Mouse (Mus musculus) ovary, adult 18-20 months (tissue): ENCODE results near the gene Iqcf1.

Experiments used
- DNase-seq: peaks from one replicate; pipeline ENCODE4 v3.0.0; 2022; ENCODE audit warnings: low spot score, mixed read lengths

Gene Iqcf1

GRCm38 (mm10) chr9:106499667-106500066, at the start of gene Iqcf1:
Gene Iqcf1, plus strand, starts transcription at chr9:106499967.
- DNase-seq: no peak

DNA sequence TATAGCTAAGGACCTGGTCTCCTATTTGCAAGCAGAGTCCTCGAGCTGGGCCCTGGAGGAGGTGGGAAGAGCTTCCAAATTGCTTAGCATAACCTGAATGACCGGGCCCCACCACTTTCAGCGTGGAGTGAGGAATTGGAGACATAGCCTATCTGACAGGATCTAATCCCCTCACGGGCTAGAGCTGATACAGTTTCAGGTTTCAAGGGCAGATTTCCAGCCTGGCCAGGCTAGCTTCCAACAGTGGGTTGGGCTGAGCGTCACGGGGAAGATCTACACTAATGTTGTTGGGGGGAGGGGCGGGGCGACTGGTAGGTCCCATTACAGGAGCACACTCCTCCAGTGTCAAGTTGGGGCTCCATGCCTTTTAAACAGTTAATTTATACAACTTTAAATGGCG, 49.1 kb upstream of the Iqcf1 start:
- DNase-seq: peak; percentile 60

GRCm38 (mm10) chr9:106451298-106451697, 48.5 kb upstream of the Iqcf1 start:
- DNase-seq: no peak

- no peak for DNase-seq
Measured at GRCm38 (mm10) chr9:106451899-106452298, 47.9 kb upstream of the Iqcf1 start.

DNA sequence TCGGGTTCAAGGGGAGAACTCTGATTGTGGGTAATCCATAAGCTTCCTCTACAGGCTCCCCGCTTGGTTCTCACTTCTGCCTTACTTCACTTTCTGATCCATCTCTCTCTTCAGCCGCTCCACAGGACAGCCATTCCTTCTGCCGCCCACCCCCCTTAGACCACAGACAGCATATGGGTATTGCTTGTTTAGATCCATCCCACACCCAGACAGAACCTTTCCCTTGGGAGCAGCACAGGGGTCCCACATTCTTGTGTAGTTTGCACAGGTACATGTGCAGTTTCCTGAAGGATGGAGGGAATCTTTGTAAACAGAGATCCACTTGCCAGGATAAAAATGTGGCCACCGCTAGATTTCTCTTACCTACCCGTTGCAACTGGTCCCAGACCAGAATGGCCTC, 47.4 kb upstream of the Iqcf1 start:
- DNase-seq: no peak

DNA sequence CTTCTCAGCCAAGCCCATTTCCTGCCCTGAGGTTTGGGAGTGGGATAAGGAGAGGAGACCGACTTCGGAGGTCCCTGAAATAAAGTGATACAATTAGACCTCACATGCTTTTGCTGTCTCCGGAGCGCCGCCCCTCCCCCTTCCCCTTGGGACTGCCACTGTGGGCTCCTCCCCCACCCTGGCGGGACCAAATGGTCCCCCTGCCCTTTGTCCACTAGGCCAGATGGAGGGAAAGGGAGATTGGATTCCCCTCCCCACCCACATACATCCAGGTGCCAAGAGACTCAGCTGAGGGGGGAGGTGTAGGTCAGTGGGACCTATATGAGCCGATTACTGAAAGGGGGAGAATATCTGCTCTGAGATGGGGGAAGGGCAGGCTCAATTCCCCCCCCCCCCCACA, 46.9 kb upstream of the Iqcf1 start:
- no peak for DNase-seq

DNA sequence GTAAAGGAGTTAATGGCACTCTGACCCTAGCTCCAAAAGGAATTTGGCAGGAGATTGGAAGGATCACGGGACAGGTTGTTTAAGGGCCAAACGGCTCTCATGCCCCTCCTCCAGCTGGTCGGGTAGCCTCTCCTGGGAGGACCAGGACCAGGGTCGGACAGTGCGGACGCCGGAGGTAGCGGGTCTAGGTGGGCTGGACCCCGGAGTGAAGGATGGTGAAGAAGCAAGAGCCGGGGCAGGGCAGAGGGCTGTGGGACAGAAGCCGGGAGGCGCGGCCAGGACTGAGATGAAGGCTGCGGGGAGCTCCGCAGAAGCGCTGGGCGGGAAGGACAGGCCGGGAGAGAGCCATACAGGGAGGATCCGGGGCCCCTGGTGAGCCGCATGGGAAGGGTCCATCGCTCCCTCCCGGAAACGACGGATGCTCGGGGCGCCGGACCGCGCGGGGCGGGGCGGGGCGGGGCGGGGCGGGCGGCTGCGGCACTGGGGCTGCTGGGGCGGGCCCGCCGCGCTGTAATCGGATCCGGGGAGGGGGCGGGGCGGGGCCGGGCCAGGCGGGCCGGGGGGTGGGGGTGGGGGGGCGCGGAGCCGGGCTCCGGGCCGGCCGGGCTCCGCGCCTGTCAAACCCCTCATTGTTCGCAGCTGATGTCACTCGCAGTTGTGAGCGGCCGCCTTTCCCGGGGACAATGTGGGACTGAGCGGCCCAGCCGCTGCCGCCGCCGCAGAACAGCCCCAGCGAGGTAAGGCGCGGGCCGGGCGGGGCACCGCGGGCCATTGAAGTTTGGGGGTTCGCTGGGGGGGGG, 46.3 kb upstream of the Iqcf1 start, which contains the start of gene Pcbp4:
TSS of gene Pcbp4 (plus strand) at position 21 of the 800 bp plus-strand sequence.
- no peak for DNase-seq

- DNase-seq: no peak
Measured at GRCm38 (mm10) chr9:106454071-106454761, 45.6 kb upstream of the Iqcf1 start.

DNA sequence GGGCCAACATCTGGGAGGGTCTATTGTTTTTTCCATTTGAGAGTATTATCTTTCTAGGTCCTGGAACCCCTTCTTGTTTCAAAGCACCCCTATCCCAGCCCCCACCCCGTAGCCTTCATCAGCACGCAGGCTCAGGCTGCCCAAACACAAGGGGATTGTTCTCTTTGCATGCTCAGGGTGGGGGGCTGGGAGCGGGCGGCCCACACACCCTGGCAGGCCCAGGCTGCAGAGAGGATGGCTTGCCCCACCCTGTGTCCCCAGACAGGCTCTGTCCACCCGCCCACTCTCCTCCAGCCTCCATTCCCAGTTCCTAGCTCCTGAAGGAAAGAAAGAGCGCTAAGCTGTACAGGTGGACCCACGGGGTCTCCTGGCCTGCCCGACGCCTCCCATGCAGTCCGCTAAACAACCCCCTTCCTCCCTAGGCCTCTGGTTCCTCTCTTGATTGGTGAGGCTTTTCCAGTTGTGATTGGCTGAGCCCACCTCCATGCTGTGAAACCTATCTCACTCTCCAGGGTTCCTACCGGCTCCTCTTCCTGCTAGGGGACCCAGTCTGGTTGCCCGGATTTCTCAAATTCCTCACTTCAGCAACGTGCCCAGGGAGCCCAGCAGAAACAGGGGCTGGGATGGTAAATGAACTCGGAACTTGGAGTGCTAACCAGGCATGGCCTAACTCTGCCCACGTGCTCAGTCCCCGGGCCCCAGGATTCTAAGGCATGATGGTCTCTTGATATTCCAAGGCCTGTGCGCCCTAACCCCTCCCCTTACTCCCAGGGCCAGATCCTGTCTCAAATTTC, 44.7 kb upstream of the Iqcf1 start:
- DNase-seq: no peak

- no peak for DNase-seq
Measured at GRCm38 (mm10) chr9:106456325-106457162, 43.2 kb upstream of the Iqcf1 start.

GRCm38 (mm10) chr9:106457163-106457559, 42.6 kb upstream of the Iqcf1 start:
- no peak for DNase-seq

GRCm38 (mm10) chr9:106457920-106458319, 41.8 kb upstream of the Iqcf1 start:
- DNase-seq: no peak

DNA sequence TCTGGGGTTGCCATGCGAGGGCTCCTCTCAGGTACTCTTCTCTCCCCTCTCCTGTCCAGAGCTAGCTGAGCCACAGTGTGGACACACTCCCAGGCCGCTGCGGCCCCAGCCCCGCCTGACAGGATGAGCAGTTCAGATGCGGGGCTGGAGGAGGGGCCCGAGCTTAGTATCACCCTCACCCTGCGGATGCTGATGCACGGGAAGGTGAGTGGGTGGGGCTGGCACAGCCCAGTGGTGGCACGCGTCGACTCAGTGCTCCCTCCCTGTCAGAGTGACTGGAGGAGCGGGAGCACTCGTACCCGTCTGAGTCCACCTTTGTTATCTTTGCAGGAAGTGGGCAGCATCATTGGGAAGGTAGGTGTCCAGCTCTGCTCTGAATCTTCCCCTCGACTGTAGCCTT, 39.8 kb upstream of the Iqcf1 start:
- no peak for DNase-seq

GRCm38 (mm10) chr9:106460401-106461025, 39.3 kb upstream of the Iqcf1 start:
- DNase-seq: no peak

GRCm38 (mm10) chr9:106461026-106461415, 38.7 kb upstream of the Iqcf1 start:
- no peak for DNase-seq

DNA sequence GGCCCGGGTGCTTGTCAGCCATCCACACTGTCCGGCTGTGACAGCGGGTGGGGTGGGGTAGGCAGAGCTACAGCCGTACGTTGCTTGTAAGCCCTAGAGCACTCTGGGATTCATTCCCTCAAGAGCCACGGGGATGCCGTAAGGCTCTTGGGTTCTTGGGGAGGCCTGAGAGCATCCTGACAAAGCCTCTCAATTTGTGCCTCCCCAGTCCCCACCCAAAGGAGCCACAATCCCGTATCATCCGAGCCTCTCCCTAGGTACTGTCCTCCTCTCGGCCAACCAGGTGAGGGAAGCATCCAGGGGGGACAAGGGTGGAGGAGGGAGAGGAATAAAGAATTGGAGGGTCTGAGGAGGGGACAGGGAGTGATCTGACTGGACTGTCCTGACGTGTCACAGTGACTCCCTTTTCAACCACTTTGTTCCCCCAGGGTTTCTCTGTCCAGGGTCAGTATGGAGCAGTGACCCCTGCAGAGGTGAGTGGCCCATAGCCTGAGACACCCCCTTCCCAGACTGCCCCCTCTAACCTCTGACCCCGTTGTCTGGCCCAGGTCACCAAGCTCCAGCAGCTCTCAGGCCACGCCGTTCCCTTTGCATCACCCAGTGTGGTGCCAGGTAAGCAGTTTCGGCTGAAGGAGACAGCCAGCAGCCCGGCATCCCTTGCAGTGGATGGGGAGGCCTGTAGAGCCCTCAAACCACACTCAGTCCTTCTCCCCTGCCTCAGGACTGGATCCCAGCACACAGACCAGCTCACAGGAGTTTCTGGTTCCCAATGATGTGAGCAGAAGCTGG, 37.9 kb upstream of the Iqcf1 start:
- no peak for DNase-seq

DNA sequence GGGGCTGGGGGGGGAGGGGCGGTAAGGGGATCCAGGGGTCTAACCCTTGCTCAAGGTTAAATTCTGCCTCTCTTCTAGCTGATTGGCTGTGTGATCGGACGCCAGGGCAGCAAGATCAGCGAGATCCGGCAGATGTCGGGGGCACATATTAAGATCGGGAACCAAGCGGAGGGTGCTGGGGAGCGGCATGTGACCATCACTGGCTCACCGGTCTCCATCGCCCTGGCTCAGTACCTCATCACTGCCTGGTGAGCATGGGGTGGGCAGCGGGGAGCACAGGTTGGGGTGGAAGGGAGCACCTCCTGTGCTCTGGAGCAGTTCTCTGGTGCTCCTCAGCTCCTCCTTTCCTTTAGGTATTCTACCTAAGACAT, 37.4 kb upstream of the Iqcf1 start:
- no peak for DNase-seq

DNA sequence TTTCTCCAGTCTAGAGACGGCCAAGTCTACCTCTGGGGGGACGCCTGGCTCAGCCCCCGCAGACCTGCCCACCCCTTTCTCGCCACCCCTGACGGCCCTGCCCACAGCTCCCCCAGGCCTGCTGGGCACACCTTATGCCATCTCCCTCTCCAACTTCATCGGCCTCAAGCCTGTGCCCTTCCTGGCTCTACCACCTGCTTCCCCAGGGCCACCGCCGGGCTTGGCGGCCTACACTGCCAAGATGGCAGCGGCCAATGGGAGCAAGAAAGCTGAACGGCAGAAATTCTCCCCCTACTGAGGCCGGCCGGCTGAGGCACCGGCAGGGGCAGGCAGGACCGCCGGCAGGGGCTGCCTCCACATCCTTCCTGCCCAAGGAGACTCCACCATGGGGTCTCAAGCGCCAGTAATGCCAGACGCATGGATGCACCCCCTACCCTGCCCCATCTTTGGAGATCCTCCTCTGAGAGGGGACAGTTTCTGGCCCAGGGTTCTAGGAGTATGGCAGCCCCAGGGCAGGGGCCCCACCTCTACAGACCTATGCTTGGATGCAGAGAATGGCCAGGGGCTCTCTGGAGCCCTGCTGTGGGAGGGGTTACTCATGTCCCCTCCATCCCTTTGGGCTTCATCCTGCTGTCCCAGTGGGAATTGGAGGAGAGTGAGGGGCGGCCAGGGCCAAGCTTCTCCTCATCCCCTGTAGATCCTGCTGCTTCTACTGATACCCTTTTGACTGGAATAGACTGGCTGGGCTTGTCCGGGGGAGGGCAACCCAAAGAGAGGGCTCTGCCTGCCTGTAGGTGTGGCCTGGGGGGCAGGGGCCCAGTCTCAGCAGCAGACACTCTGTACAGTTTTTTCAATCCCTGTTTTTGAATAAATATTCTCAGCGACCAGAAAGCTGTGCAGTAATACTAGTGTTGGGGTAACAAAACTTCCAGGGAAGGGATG, 36.4 kb upstream of the Iqcf1 start:
- no peak for DNase-seq
